Mouse (Mus musculus) c-Kit-positive CD71-negative TER-119-negative erythroid progenitor cells, embryonic 14.5 days (primary cell): Measurements from ENCODE around the gene Cypt3.

Experiments used
- DNase-seq: peaks from one replicate; pipeline ENCODE4 v3.0.0-alpha.2; 2013; ENCODE audit warnings: low read depth

Cypt3 gene

DNA sequence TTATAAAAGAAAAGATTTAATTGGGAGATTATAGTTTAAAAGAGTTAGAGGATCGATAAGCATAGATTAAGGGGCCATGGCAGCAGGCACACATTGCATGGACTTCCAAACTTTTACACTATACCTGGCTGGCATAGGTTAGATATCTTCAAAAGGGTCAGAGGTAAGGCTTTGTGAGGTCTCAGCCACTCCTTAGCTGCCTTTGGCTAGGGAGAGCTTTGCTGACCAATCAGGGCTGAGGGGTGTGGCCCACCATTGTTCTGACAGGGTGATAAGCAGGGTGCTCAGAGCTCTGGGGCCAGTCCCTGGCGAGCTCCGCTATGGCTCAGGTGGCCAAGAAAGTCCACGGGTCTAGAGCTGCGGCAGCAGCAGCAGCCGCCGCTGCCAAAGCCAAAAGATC, at the start of gene Cypt3:
Gene Cypt3 (plus strand): TSS at position 301 of the 400 bp plus-strand sequence.
- DNase-seq: no peak

DNA sequence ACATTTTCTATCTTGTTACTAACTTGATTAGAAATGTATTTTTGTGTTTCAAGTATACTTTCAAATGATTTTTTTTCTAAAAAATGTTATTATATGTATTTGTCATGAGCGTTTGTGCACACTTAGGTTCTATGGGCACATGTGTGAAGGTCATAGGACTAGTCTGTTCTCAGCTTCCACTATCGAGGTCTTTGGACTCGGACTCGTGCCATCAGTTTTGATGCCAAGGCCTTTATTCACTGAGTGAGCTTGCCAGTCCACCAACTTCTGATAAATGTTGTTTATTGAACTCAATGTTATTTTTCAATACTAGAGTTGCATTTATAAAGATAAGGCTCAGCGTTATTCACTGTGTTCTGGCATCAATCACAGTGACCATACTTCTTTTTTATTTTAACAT, 42.9 kb upstream of the Cypt3 start:
- DNase-seq: no peak

DNA sequence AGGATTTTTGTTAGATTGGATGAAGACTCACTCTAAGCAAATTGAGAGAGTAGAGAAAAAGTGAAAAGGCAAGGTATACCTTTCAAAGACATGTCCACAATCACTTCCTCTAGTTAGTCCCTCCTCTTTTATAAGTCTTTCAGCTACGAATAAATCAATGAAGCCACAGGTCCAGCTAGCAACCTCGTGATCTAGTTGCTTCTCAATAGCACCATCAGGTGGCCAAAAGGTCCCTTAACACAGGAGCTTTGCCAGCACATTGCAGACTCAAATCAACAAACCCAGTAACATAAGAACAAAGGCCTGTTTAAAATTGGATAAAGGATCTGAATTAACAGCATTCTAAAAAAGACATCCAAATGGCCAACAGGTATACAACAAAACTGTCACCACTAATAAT, 30.0 kb upstream of the Cypt3 start:
- no peak for DNase-seq

- no peak for DNase-seq
Measured at GRCm38 (mm10) chrX:153556634-153557033, 1.8 kb upstream of the Cypt3 start.

DNA sequence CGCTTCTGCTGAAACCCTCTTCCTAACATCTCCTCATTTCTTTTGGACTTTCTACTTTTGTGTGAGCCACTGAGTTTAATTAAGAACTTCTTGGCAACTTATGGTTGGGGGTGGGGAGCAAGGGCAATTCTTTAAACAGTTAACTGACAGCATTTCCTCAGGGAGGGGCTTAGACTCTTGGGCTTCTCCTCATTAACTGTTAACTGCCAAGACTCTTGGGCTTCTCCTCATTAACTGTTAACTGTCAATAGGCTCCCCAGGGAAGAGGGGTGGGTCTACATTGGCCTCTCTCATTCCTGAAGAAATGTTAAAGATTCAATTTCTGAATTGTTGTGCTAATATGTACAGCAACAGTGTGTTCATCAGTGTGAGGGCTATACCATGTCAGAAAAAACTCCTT, 6.3 kb downstream of the Cypt3 start:
- no peak for DNase-seq

- DNase-seq: no peak
Measured at GRCm38 (mm10) chrX:153599583-153599982, 41.2 kb downstream of the Cypt3 start.
